Mouse (Mus musculus) liver, embryonic 14.5 days (tissue): ENCODE results near the gene Sh2d3c. TPM values are rescaled to one million over a fixed set of nuclear protein-coding genes. Genes with fewer than 3 reads are reported as not detected.

Experiments used
- ATAC-seq: fragments of 200-750 bp; cut with Nextera tagmentation; 2 replicates; pipeline ENCODE4 v1.8.0; 2017; ENCODE audit warnings: moderate number of reproducible peaks, mild to moderate bottlenecking, moderate library complexity; ENCODE audit not compliant: insufficient read depth
- DNase-seq, 3 experiments: peaks; one replicate each; pipeline ENCODE4 v3.0.0-alpha.2; 2012 to 2013; ENCODE audit warnings: low read depth in 3 of 3, low spot score in 3 of 3
- H3K27ac ChIP-seq: fragments of 300-500 bp; sonication (generic); 2 replicates; pipeline ENCODE4 v1.5.1; 2014; ENCODE audit warnings: moderate library complexity, mild to moderate bottlenecking, control low read depth, inconsistent platforms
- H3K27me3 ChIP-seq: fragments of 300-500 bp; sonication (generic); 2 replicates; pipeline ENCODE4 v1.6.1; 2014; ENCODE audit warnings: mild to moderate bottlenecking, low read length, moderate library complexity; ENCODE audit not compliant: control insufficient read depth, insufficient read depth
- H3K36me3 ChIP-seq: fragments of 300-500 bp; sonication (generic); replicated peaks from 2 replicates; pipeline ENCODE4 v1.6.1; 2014; ENCODE audit warnings: low read depth; ENCODE audit not compliant: control insufficient read depth, insufficient read depth
- H3K4me1 ChIP-seq, 2 experiments: fragments of 200-500 bp in 1 of 2; fragments of 300-500 bp in 1 of 2; sonication (generic) in 1 of 2; replicated peaks; 2 replicates each; pipeline ENCODE4 v1.6.1; 2012 to 2014; ENCODE audit warnings: antibody characterized with exemption in 1 of 2, inconsistent platforms in 1 of 2, low read length in 1 of 2; ENCODE audit not compliant: control insufficient read depth in 2 of 2, insufficient read depth in 2 of 2
- H3K4me2 ChIP-seq: fragments of 300-500 bp; sonication (generic); 2 replicates; pipeline ENCODE4 v1.6.1; 2014; ENCODE audit warnings: low read depth, mild to moderate bottlenecking, control low read depth, moderate library complexity
- H3K4me3 ChIP-seq, 2 experiments: fragments of 200-500 bp in 1 of 2; fragments of 300-500 bp in 1 of 2; sonication (generic) in 1 of 2; 2 replicates each; pipeline ENCODE4 v1.5.1; 2012 to 2014; ENCODE audit warnings: low read depth in 2 of 2, low read length in 2 of 2, mild to moderate bottlenecking in 2 of 2, control low read depth in 1 of 2, inconsistent platforms in 1 of 2, moderate library complexity in 1 of 2; ENCODE audit not compliant: insufficient read depth in 1 of 2
- H3K9ac ChIP-seq: fragments of 300-500 bp; sonication (generic); replicated peaks from 2 replicates; pipeline ENCODE4 v1.6.1; 2014; ENCODE audit warnings: mild to moderate bottlenecking, control low read depth, moderate library complexity
- H3K9me3 ChIP-seq: fragments of 300-500 bp; sonication (generic); 2 replicates; pipeline ENCODE4 v1.6.1; 2016; ENCODE audit warnings: low read length, mixed read lengths; ENCODE audit not compliant: control insufficient read depth
- CTCF ChIP-seq: IDR thresholded peaks from 2 replicates; pipeline ENCODE4 v1.5.1; 2016; ENCODE audit warnings: antibody characterized with exemption, low read depth, control low read depth
- EP300 ChIP-seq: IDR thresholded peaks from 2 replicates; pipeline ENCODE4 v1.6.1; 2016; ENCODE audit warnings: antibody characterized with exemption, low read depth
- WGBS: fragments of 180-500 bp; shearing (Covaris S2); extraction: QIAGEN DNeasy Blood & Tissue Kit; methylation state at CpG from one replicate; pipeline ENCODE4 v1.1.7; 2014; ENCODE audit not compliant: insufficient replicate concordance; 5-methylcytosine and 5-hydroxymethylcytosine counted together
- polyA plus RNA-seq, 2 experiments: library from polyadenylated mRNA; depleted of rRNA in 1 of 2; stranded (reverse) in 1 of 2; unstranded in 1 of 2; fragments of >200 nt; fragmentation: Nextera tagmentation in 1 of 2; extraction: Ambion mirVana in 1 of 2; gene quantifications; 2 replicates each; pipeline versions ENCODE4 v1.2.1 to v1.2.3; 2012 to 2014

The Sh2d3c gene
- polyA plus RNA-seq, 2 experiments = 3.5 to 4.7 TPM

DNA sequence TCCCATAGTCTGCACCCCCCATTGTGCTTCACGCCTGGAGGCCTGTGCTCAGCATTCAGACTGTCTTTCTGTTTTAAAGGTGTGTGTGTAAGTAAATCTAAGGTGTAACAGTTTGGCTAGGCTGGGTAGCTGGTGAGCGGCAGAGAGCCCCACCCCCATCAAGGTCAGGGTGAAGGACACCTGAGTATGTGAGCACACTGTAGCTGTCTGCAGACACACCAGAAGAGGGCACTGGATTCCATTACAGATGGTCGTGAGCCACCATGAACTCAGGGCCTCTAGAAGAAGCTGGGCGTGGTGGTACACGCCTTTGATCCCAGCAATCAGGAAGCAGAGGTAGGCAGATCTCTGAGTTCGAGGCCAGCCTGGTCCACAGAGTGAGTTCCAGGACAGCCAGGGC, 60.9 kb downstream of the Sh2d3c start:
- DNase-seq (no peak), ATAC-seq (no peak)
- no peak overlapping the region for H3K9ac ChIP-seq
- H3K4me3 ChIP-seq = no peak overlapping the region
- WGBS = 59% methylated on average over 6 of the region's 6 CpGs
- TF ChIP-seq EP300 (no peak), CTCF (no peak)
- no peak overlapping the region for H3K4me2 ChIP-seq
- no peaks in the 10 kb centered on the region for H3K36me3 ChIP-seq
- H3K27me3 ChIP-seq = no peaks in the 10 kb centered on the region
- no peak overlapping the region for H3K27ac ChIP-seq
- H3K9me3 ChIP-seq = no peaks in the 10 kb centered on the region
- H3K4me1 ChIP-seq = no peaks in the 10 kb centered on the region

- 48% methylated on average over 4 of the region's 4 CpGs for WGBS
- no peak within 1 kb of the TSS for H3K4me3 ChIP-seq
- H3K27ac ChIP-seq = no peak within 1 kb of the TSS
- DNase-seq (no peak), ATAC-seq (no peak)
- H3K36me3 ChIP-seq = no peaks in the 10 kb centered on the region
- H3K4me2 ChIP-seq = no peak within 1 kb of the TSS
- no peaks in the 10 kb centered on the region for H3K27me3 ChIP-seq
- no peak within 1 kb of the TSS for H3K9ac ChIP-seq
- H3K4me1 ChIP-seq = no peaks in the 10 kb centered on the region
- no peaks in the 10 kb centered on the region for H3K9me3 ChIP-seq
- TF ChIP-seq EP300 (no peak), CTCF (no peak)
Observed at GRCm38 (mm10) chr2:32784048-32784681, 63.3 kb downstream of the Sh2d3c start, which contains the start of gene Cfap157. TSS of gene Cfap157 (minus strand) at chr2:32784428.

DNA sequence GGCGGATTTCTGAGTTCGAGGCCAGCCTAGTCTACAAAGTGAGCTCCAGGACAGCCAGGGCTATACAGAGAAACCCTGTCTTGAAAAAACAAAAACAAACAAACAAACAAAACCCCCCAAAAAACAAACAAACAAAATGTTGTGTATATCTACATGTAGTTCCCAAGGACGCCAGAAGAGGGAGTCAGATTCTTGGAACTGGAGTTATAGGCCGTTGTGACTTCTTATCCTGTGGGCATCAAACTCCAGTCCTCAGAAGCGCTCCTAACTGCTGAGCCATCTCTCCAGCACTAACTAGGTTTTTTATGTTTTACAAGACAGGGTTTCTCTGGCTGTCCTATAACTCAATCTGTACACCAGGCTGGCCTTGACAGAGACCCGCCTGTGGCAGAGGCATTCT, 66.3 kb downstream of the Sh2d3c start:
- Histone ChIP-seq H3K4me1 (no peaks in the 10 kb centered on the region), H3K27ac (no peak overlapping the region), H3K4me3 (no peak overlapping the region), H3K27me3 (no peaks in the 10 kb centered on the region), H3K9me3 (no peaks in the 10 kb centered on the region), H3K4me2 (no peak overlapping the region), H3K9ac (no peak overlapping the region), H3K36me3 (no peaks in the 10 kb centered on the region)
- ATAC-seq (no peak), DNase-seq (no peak)
- WGBS = 39% methylated on average over 6 of the region's 6 CpGs
- TF ChIP-seq EP300 = no peak
- TF ChIP-seq CTCF = peak; percentile 61

DNA sequence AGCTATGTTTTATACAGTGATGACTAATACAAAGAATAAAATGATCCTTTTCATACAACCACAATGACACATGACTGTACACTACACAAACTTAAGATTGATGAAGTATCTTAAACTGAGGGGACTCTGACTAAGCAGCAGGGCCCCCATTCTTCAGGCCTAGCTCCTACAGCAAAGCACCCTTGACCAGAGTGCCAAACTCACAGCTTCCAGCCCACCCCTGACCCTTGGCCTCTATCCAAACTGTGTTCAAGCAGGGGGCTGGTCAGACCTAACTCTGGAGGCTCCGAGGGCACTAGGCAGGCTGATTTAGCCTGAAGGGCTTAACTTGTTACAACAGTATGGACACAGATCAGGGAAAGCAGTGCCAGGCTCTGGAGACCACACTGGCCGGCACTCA, 67.7 kb downstream of the Sh2d3c start:
- Histone ChIP-seq H3K27ac (no peak overlapping the region), H3K4me1 (no peaks in the 10 kb centered on the region), H3K4me3 (no peak overlapping the region), H3K9ac (no peak overlapping the region), H3K27me3 (no peaks in the 10 kb centered on the region), H3K4me2 (no peak overlapping the region), H3K36me3 (no peaks in the 10 kb centered on the region), H3K9me3 (no peaks in the 10 kb centered on the region)
- no peak for DNase-seq
- WGBS = 50% methylated on average over 2 of the region's 2 CpGs
- TF ChIP-seq EP300 = no peak
- TF ChIP-seq CTCF = no peak
- no peak for ATAC-seq

GRCm38 (mm10) chr2:32791297-32791696, 70.4 kb downstream of the Sh2d3c start:
- Histone ChIP-seq H3K27me3 (no peaks in the 10 kb centered on the region), H3K9me3 (no peaks in the 10 kb centered on the region), H3K4me2 (no peak overlapping the region), H3K9ac (no peak overlapping the region), H3K4me1 (no peaks in the 10 kb centered on the region), H3K4me3 (no peak overlapping the region), H3K27ac (no peak overlapping the region), H3K36me3 (no peaks in the 10 kb centered on the region)
- TF ChIP-seq EP300 = no peak
- no peak for TF ChIP-seq CTCF
- ATAC-seq = no peak
- DNase-seq = no peak
- 67% methylated on average over 6 of the region's 6 CpGs for WGBS
